Mouse (Mus musculus) liver, embryonic 14.5 days (tissue): ENCODE data around the gene Ccdc61. TPM values are rescaled to one million over a fixed set of nuclear protein-coding genes. Genes with fewer than 3 reads are reported as not detected.

Experiments
- ATAC-seq: fragments of 200-750 bp; cut with Nextera tagmentation; 2 replicates; pipeline ENCODE4 v1.8.0; 2017; ENCODE audit warnings: moderate number of reproducible peaks, mild to moderate bottlenecking, moderate library complexity; ENCODE audit not compliant: insufficient read depth
- DNase-seq, 3 experiments: peaks; one replicate each; pipeline ENCODE4 v3.0.0-alpha.2; 2012 to 2013; ENCODE audit warnings: low read depth in 3 of 3, low spot score in 3 of 3
- H3K27ac ChIP-seq: fragments of 300-500 bp; sonication (generic); 2 replicates; pipeline ENCODE4 v1.5.1; 2014; ENCODE audit warnings: moderate library complexity, mild to moderate bottlenecking, control low read depth, inconsistent platforms
- H3K27me3 ChIP-seq: fragments of 300-500 bp; sonication (generic); 2 replicates; pipeline ENCODE4 v1.6.1; 2014; ENCODE audit warnings: mild to moderate bottlenecking, low read length, moderate library complexity; ENCODE audit not compliant: control insufficient read depth, insufficient read depth
- H3K36me3 ChIP-seq: fragments of 300-500 bp; sonication (generic); replicated peaks from 2 replicates; pipeline ENCODE4 v1.6.1; 2014; ENCODE audit warnings: low read depth; ENCODE audit not compliant: control insufficient read depth, insufficient read depth
- H3K4me1 ChIP-seq, 2 experiments: fragments of 200-500 bp in 1 of 2; fragments of 300-500 bp in 1 of 2; sonication (generic) in 1 of 2; replicated peaks; 2 replicates each; pipeline ENCODE4 v1.6.1; 2012 to 2014; ENCODE audit warnings: antibody characterized with exemption in 1 of 2, inconsistent platforms in 1 of 2, low read length in 1 of 2; ENCODE audit not compliant: control insufficient read depth in 2 of 2, insufficient read depth in 2 of 2
- H3K4me2 ChIP-seq: fragments of 300-500 bp; sonication (generic); 2 replicates; pipeline ENCODE4 v1.6.1; 2014; ENCODE audit warnings: low read depth, mild to moderate bottlenecking, control low read depth, moderate library complexity
- H3K4me3 ChIP-seq, 2 experiments: fragments of 200-500 bp in 1 of 2; fragments of 300-500 bp in 1 of 2; sonication (generic) in 1 of 2; 2 replicates each; pipeline ENCODE4 v1.5.1; 2012 to 2014; ENCODE audit warnings: low read depth in 2 of 2, low read length in 2 of 2, mild to moderate bottlenecking in 2 of 2, control low read depth in 1 of 2, inconsistent platforms in 1 of 2, moderate library complexity in 1 of 2; ENCODE audit not compliant: insufficient read depth in 1 of 2
- H3K9ac ChIP-seq: fragments of 300-500 bp; sonication (generic); replicated peaks from 2 replicates; pipeline ENCODE4 v1.6.1; 2014; ENCODE audit warnings: mild to moderate bottlenecking, control low read depth, moderate library complexity
- H3K9me3 ChIP-seq: fragments of 300-500 bp; sonication (generic); 2 replicates; pipeline ENCODE4 v1.6.1; 2016; ENCODE audit warnings: low read length, mixed read lengths; ENCODE audit not compliant: control insufficient read depth
- CTCF ChIP-seq: IDR thresholded peaks from 2 replicates; pipeline ENCODE4 v1.5.1; 2016; ENCODE audit warnings: antibody characterized with exemption, low read depth, control low read depth
- EP300 ChIP-seq: IDR thresholded peaks from 2 replicates; pipeline ENCODE4 v1.6.1; 2016; ENCODE audit warnings: antibody characterized with exemption, low read depth
- WGBS: fragments of 180-500 bp; shearing (Covaris S2); extraction: QIAGEN DNeasy Blood & Tissue Kit; methylation state at CpG from one replicate; pipeline ENCODE4 v1.1.7; 2014; ENCODE audit not compliant: insufficient replicate concordance; 5-methylcytosine and 5-hydroxymethylcytosine counted together
- polyA plus RNA-seq, 2 experiments: library from polyadenylated mRNA; depleted of rRNA in 1 of 2; stranded (reverse) in 1 of 2; unstranded in 1 of 2; fragments of >200 nt; fragmentation: Nextera tagmentation in 1 of 2; extraction: Ambion mirVana in 1 of 2; gene quantifications; 2 replicates each; pipeline versions ENCODE4 v1.2.1 to v1.2.3; 2012 to 2014

The Ccdc61 gene
- polyA plus RNA-seq, 2 experiments = 5.5 to 10.0 TPM

DNA sequence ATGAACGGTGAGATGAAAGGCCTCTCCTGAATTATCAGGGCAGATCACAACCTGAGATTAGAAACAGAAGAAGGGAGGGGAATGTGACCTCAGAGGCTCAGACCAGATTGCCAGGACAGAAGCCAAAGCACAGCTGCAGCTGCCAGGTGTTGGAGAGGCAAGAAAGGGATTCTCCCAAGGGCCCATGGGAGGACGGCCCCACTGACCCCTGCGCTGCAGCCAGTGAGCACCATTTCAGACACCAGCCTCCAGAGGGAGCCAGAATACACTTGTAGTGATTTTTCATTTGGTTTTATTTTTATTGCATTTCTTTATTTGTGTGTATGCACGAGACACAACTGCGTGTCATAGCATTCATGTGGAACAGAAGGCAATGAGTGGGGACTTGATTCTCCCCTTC is 13.7 kb downstream of the Ccdc61 start:
- Histone ChIP-seq H3K4me3 (no peak overlapping the region), H3K9ac (no peak overlapping the region), H3K27me3 (peaks cover 14% of the 10 kb centered on the region), H3K4me1 (peaks cover 0 to 2% of the 10 kb centered on the region in 2 experiments; a peak in 2 of 4 replicates), H3K9me3 (no peaks in the 10 kb centered on the region), H3K4me2 (no peak overlapping the region), H3K36me3 (no peaks in the 10 kb centered on the region), H3K27ac (no peak overlapping the region)
- WGBS = 60% methylated on average over 5 of the region's 5 CpGs
- DNase-seq (no peak), ATAC-seq (no peak)
- TF ChIP-seq EP300 = no peak
- TF ChIP-seq CTCF = peak; percentile 53

DNA sequence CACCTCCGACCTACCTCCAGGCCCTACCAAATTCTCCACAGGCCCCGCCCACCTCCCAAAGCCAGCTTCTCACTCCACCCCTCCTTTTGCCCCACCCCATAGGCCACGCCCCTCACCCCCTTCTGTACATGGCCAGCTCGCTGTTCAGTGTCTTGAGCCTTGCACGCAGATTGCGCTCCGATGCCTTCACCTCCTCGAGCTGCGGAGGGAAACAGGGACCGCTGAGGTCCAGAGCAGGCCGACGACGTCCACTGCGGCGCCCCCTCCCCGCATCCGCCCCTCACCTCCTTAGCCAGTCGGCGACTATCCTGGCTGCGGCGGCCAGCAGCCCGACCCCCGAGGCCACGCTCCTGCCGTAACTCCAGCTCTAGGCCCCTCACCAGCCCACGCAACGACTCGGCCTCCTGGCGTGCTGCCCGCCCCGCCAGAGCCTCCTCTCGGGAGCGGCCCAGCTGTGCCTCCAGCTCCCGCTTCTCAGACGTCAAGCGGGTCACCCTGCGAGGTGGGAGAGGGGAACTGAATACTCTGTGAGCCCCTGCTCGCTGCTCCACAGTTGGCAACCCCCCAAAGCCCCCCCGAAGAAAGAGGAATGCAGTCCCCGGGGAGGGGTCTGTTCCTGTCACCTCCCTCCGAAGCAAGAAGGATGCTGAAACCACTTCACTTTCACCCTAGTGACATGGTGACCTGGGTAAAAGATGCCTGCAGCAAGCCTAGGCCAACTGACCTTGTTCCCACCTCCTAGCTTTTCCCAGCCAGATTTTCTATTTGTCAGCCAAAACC is 16.4 kb downstream of the Ccdc61 start:
- whole genome bisulfite sequencing = 5% methylated on average over 41 of the region's 41 CpGs
- Histone ChIP-seq H3K4me1 (peaks cover 0 to 2% of the 10 kb centered on the region in 2 experiments; a peak in 2 of 4 replicates), H3K36me3 (no peaks in the 10 kb centered on the region), H3K9me3 (no peaks in the 10 kb centered on the region), H3K27ac (no peak overlapping the region), H3K4me2 (peak overlapping the region; percentile 58), H3K4me3 (peak overlapping the region in 1 of 2 experiments; percentile 34; a peak in 1 of 4 replicates), H3K9ac (no peak overlapping the region), H3K27me3 (peaks cover 14% of the 10 kb centered on the region)
- peak; percentile 44; the same call in 1 of the 2 replicates for ATAC-seq
- peak; percentile 26 to 50 (median 35) for DNase-seq
- no peak for TF ChIP-seq EP300
- no peak for TF ChIP-seq CTCF

DNA sequence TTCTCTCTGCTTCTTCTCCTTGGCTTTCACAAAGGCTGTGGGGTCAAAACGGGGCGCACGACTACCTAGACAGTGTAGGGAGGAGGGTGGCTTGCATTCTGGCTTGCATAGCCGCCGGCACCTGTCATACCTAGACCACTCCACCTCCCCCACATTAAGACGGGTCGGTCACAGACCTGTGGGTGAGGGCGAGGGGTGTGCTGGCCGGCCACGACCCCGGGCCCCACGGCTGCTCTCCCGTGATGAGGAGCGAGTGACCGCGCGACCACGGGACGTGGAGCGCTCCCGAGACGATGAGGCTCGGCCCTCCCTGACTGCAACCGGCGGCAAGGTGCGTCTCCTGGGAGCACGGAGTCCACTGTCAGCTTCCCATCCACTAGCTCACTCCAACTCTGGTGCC is 17.2 kb downstream of the Ccdc61 start:
- ATAC-seq (no peak; the same call in 1 of the 2 replicates), DNase-seq (no peak)
- no peaks in the 10 kb centered on the region for H3K36me3 ChIP-seq
- no peaks in the 10 kb centered on the region for H3K9me3 ChIP-seq
- no peak overlapping the region for H3K4me3 ChIP-seq
- WGBS = 25% methylated on average over 27 of the region's 27 CpGs
- H3K27me3 ChIP-seq = peaks cover 14% of the 10 kb centered on the region
- H3K4me2 ChIP-seq = peak overlapping the region; percentile 50; the same call in 1 of the 2 replicates
- no peak overlapping the region for H3K9ac ChIP-seq
- TF ChIP-seq EP300 (no peak), CTCF (no peak)
- no peak overlapping the region for H3K27ac ChIP-seq
- peaks cover 0 to 2% of the 10 kb centered on the region in 2 experiments; a peak in 2 of 4 replicates for H3K4me1 ChIP-seq

DNA sequence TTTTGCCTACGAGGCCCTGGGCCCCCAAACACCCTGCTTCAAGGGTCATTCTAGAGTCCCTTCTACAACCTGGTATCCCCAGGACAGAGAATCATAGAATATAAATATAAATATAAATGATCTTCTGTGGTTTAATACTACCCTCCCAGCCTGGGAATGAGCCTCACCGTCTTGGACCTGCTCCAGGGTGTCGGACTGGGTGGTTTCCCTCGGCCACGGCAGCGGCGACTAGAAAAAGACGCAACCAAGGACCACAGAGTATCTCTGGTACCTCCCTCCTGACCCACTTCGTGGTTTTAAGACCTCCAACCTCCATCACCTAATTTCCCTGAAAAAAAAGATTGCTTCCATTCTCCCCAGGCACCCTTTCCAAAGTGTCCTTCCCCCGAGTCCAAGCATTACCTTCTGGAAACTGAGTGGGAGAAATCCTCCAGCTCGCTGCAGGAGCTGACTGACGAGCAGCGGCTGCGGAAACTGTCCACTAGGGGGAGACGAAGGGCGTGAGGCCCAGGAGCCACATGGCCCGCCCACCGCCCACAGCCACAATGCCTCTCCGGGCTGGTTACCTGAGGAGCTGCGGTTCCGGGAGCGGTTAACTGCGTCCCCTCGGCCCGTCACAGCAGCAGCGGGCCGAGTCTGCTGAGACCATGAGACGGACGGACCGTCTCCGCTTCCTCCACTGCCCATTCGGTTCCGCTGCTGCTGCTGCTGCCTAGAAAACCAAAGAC is 18.2 kb downstream of the Ccdc61 start:
- peak overlapping the region; percentile 50 for H3K4me2 ChIP-seq
- H3K36me3 ChIP-seq = no peaks in the 10 kb centered on the region
- 17% methylated on average over 33 of the region's 33 CpGs for WGBS
- peak; percentile 40; the same call in 1 of the 2 replicates for ATAC-seq
- peak; percentile 96 for TF ChIP-seq CTCF
- no peak for TF ChIP-seq EP300
- peak overlapping the region in 1 of 2 experiments; percentile 38; a peak in 2 of 4 replicates for H3K4me3 ChIP-seq
- peak; percentile 44 to 49 (median 48) for DNase-seq
- no peak overlapping the region for H3K27ac ChIP-seq
- H3K9ac ChIP-seq = no peak overlapping the region
- H3K9me3 ChIP-seq = no peaks in the 10 kb centered on the region
- peaks cover 14% of the 10 kb centered on the region for H3K27me3 ChIP-seq
- peaks cover 0 to 2% of the 10 kb centered on the region in 2 experiments; a peak in 2 of 4 replicates for H3K4me1 ChIP-seq

DNA sequence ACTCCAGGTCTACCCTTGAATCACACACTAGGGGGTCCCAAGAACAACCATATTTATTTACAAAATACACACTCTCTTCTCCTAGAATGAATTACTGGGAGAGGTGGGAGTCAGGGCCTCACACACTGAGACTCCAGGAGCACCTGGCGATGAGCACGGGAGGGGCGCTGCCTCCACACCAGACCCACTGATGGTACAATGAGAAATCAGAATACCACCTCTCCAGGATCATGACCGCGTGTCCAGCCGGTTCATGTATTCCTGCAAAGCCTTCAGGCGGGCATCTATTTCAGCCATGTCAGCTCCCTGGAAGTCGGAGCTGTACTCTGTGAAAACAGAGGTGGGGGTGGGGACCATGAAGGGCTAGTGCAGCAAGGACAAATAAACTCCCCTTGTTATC is 19.4 kb downstream of the Ccdc61 start:
- TF ChIP-seq CTCF (no peak), EP300 (no peak)
- Histone ChIP-seq H3K4me1 (peaks cover 0 to 2% of the 10 kb centered on the region in 2 experiments; a peak in 2 of 4 replicates), H3K4me3 (no peak overlapping the region), H3K4me2 (no peak overlapping the region), H3K27ac (no peak overlapping the region), H3K27me3 (peaks cover 14% of the 10 kb centered on the region), H3K9ac (no peak overlapping the region), H3K36me3 (no peaks in the 10 kb centered on the region), H3K9me3 (no peaks in the 10 kb centered on the region)
- WGBS = 72% methylated on average over 8 of the region's 8 CpGs
- DNase-seq (no peak), ATAC-seq (no peak)
